Mouse (Mus musculus): Measurements from ENCODE around the gene Gprc5b.

Gprc5b gene

DNA sequence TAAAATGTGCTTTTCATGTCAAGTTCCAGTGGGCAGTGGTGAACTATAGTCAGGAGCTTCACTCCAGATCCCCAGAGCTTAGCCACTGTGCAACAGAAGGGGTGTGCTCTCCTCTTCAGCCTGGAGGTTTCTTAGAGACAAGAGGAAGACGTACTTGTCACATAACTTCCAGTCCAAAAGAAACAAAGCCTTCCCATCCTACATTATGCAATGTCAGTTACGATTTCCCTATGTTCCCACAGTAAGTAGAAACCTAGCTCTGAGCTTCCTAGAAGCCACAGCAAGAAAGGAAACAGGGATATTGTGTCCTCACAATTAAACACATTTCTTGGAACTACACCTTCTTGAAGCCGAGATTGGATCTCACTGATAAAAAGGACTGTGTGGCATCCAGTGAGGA, 47.8 kb downstream of the Gprc5b start:
- no peak for DNase-seq

DNA sequence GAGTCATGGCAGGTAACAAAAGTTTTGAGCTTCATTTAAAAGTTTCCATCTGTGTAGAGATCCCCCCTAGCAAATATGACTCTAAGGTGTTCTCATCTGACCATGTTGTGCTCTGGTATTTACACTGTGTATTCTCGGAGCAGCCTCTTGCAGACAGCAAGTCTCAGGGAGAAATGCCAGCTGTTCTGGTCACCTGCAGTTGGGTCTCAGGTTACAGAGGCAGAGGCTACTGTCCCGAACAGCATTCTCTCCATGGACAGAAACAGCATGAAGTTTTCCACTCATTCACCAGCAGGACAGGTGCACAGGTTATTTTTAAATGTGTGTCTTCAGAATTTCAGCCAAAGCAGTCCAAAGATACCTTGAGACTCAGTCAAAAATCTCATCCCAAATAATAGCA, 50.1 kb downstream of the Gprc5b start:
- DNase-seq: no peak

DNA sequence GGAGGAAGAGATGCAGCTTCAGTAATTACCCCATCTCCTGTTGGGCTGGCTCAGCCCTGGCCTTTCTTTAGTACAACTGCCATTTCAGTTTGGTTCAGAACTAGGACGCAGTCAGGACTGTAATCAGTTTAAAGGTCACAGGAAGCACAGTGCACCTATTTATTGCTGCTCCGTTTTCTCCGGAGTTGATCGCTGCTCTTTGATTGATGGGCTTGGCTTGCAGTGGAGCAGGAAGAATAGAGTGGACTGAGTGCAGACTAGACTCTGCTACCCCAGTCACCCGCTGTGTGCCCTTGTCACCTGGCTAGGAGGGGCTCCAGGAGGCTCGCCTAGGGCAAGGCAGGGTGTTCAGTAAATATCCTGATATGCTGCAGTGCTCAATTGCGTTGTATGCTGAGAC, 51.8 kb downstream of the Gprc5b start:
- DNase-seq: peak; percentile 13

DNA sequence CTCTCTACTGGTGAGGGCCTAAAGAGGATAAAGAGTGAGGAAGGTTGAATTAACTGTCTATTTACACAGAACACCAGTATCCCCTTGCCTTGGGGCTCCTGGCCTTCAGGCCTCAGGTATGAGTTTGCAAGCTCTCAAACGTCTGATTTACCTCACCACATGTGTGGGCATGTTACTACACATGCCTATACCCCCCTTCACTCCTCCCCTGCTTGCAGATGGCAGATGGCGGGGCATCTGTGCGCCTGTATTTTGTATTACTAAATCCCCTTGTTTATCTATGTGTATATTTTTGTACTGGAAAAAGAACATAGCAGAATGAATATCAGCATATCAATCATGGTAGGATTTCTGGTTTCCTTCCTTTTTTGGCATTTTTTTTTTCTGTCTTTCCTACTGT, 52.7 kb downstream of the Gprc5b start:
- DNase-seq: no peak

DNA sequence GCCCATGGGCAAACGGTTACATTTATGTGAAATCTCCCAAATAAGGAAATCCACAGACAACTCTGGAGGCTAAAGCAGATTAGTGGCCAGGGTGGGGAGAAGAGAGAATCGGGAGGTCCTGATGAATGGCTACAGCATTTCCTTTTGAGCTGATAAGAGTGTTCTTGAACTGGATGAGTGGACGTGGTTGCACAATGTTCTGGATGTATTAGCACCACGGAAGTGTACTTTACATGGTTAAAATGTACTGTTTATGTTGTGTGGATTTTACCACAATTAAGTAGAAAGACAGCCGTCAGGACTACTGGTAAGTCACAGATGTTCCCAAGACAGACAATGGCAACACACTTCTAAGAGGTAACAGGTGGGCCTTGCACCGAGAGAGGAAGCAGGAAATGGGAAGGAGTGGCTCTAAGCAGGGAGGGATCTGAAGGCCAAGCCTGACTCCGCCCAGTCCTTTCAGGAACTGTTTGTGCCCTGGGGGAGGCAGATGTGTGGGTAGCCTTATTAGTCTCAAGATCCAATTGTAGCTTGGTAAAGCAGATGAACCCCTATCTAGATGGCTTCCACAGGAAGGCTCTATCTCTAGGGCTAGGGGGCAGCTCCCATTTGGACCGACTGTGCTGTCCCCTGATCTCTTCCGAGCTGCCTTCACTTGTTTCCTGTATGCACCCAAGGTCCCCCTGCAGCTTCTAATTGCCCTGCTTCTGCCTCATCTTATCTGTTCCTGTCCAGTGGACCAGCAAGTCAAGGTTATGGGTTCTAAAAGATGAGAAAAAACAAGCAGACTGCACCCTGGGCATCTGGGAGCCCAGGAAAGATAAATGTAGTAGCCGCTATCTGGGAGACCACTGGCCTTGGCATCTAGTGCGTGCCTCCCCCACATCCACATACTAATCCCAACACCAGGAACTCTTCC, 57.3 kb downstream of the Gprc5b start:
- no peak for DNase-seq

DNA sequence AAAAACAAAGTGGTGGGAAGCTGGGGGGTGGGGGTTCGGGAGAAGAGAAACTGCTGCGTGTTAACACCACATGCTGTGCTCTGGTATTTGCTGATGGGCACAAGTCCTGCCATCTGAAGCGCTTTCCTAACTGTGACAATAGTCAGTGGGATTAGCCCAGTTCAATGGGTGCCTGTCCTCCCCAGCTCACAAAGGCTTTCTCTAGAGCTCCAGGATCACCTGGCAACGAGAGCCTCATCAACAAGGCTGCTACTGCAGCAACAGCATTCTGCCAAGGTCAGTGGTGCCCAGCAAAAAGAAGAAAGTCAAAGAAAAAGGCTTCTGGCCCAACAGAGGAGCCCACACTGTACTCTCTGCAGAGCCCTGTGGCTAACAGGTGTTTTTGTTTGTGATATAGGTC, 58.2 kb downstream of the Gprc5b start:
- DNase-seq: peak; percentile 57

DNA sequence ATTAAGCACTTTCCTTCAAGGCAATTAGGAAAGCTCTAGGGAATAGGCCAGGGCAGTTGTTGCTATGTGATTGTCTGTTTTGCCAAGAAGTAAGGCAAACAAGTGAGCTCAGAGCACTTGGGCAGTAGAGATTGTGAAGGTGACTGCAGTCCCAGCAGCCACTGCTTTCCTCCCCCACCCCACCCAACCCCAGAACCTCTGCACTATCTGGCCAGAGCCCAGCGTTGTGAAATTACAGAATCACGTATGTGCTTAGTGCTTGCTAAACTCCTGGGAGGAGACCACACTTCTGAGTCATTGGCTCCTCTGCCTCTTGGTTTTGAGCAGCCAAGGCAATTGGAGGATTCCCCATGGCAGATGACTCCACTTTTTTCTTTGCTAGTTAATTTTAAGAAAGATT, 59.7 kb downstream of the Gprc5b start:
- no peak for DNase-seq

DNA sequence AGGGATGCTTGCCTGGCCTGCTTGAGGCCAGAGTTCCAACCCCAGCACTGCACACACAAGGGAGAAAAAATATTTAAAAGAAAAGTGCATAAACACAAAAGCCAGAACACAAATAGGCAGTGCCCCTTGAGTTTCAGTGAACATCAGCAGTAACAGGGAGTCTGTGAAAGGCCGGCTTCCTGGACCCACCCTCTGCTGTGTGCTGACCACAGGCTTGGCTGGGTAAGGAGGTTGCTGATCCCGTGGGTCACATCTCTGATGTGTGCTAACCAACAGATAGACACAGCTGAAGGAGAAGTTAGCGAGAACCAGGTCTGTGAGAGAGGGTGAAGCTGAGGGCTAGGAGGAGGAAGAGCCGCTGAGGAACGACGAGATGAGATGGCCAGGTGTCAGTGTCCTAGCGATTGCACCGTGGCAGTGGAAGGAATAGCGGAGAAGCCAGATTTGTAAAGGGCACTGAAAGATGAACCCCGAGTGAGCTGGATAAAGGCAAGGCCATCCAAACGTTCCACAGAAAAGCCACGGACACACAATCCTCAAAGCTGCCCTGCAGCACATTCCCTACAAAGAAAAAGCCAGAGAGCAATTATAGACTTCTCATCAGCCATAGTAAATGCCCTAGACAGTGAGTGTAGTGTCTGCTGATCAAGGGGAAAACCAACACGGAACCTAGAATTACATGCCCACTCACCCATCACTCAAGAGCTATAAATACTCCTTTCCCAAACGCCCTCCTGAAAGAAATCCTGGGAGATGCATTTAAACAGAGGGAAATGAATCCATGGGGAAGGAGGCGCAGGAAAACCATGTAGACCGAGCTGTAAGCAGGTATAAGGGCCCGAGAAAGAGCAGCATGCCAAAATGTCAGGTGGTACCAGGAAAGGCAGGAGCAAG, 63.3 kb downstream of the Gprc5b start:
- DNase-seq: no peak

DNA sequence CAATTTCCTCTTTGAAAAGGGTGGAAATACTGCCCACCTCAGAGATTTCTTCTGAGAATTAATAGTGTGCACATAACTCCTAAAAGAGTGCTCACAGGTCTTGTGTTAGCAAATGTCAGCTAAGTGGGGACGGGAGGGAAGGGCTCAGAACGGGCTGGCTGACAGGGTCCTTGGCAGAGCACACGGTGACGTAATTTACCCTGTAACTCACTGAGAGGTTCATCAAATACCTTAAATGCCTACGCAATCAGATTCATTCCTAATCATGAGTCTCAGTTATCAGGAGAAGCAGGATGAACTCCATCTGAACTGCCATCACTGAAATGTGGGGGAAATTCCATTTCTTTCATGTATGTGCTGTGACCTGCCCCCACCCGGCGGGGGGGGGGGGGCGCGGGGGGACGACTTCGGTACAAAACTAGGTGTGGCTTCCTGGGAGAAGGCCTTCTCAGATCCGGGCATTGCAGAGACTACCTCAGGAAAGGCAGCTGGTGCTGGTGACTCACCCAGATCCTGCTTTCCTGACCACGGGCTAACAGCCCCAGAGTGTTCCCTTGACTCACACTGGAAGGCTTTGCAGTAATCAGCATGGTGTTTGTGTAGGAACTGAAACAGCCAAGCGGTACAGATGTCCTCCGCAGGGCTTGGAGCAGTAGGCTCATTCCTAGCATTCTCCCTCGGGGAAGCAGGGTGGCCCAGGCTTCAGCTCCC, 65.3 kb downstream of the Gprc5b start:
- DNase-seq: no peak

DNA sequence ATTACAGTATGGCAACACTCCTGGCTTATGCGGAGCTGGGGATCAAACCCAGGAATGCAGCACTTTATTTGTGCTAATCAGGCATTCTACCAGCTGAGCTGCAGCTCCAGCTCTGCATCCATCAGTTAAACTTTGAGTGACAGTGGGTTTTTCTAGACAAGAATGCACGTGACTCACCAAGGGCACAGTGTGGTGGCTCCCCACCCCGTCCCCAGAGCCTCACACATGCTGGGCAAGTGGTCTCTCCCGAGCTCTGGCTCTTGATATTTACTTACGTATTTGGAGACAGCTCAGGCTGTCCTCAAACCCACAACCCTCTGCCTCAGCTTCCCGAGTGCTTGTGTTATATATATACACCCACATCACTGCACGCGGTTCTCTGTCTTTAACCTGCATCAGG, 66.1 kb downstream of the Gprc5b start:
- DNase-seq: no peak

DNA sequence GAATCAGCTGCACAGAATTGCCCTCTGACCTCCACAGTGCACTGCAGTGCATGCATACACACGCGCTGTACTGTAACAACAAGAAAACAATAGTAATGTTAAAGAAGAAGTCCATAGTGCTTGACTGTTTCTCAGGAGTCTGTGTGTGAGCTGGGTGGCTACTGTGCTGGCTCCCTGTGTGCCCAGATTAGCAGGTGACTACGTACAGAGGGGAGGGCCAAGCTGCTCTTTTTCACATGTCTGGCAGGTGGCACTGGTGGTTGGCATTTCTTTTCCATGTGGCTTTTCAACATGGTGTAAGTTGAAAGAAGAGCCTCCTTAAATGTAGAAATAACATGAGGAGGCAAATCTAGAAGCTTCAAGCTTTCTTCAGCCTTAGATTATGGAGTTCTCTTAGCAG, 66.7 kb downstream of the Gprc5b start:
- DNase-seq: no peak

DNA sequence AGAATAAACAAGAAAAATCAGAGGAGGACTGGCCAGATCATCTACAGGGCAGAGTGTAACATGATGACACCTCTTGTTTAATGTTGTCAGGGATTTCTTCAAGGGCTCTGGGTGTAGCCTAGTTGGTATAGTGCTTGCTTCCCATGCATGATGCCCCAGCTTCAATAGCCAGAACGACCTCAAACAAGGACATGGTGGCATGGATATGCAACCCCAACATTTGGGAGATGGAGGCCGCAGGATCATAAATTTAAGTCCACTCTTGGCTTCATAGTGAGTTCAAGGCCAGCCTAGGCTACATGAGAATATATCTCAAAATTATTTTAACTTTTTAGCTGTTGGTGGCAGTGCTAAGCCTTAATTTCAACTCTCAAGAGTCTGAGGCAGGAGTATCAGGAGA, 67.7 kb downstream of the Gprc5b start:
- no peak for DNase-seq

DNA sequence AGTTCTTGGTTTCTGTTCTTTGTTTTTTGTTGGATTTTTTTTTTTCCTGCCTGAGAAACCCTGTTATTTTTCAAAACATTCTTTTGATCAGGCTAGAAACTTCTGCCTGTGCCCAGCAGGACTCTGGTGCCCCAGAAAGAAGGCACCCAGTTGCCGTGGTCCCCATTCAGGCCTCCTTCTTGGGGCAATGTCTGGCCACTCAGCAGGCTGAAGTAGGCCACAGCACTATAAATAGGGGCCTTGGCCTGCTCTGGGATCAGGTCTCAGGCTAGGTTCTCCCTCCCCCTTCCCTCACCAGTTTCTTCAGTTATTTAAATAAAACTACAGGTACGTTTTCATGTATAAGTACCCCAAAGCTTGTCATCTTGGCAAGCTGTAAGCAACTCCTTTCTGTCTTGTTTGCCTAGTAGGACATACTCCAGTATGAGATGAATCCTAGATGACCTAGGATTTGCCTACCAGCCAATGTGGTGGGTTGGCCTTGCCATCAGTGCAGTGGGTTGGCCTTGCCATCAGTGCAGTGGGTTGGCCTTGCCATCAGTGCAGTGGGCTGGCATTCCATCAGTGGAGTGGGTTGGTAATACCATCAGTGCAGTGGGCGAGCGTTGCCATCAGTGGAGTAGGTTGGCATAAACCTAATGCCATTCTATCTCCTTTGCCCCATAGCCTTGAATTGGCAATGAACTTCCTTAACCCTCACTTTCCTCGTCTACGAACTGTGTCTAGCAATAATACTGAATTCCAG, 68.3 kb downstream of the Gprc5b start:
- no peak for DNase-seq

DNA sequence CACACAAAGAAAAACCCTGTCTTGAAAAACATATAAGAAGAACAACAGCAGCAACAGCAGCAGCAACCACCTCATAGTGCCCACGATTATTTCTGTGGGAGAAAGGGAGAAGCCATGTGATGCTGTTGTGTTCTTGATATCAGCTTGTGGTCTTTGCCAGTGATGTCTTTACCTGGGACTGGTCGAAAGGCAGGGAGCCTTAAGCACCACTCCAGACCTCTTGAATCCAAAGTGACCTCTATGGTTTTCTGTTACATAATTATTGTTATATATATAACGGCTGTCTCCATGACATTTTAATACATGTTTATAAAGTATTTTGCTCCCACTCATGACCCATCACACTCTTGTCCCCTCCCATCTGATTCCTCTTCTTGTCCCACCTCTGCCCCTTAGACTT, 69.5 kb downstream of the Gprc5b start:
- no peak for DNase-seq

DNA sequence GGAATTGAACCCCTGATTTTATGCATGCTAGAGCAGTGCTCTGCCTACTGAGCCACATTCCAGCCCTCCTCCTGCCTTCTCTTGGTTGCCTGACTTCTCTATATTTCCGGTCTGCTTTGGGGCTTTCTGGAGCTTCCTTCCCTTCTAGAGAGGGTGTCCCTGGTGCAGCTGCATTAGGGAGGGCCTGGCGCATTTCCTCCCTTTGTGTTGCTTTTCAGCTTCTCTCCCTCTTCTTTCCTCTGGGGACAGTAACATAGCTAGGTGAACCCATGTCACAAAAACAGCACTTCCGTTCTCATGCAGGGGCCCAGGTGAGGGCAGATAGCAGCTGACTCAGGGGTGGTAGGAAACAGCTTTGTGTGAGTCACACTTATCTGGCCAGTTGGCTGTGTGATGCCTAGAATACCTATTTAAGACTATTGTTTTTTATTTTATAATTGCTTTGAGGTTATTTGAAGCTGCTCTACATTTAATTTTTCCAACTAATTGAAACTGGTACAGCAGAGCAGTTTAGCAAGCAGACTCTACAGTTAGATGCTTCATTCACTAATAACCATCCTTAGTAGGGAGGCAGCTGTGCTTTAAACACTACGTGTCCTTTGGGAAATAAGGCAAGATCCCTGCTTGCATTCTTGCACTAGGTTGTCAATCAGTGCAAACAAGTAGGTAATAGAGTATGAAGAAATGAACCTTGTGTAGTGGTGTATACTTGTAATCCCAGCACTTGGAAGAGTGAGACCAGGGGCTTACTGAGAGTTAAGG, 72.4 kb downstream of the Gprc5b start:
- no peak for DNase-seq

All from retina, postnatal 1 day (tissue).